Mouse (Mus musculus) heart, adult 2 months (tissue): ENCODE data around the gene Gm37240.

Source experiments
- CTCF ChIP-seq: fragments of 200-600 bp; IDR thresholded peaks from 2 replicates; pipeline ENCODE4 v1.8.1; 2022; ENCODE audit warnings: antibody characterized with exemption, mild to moderate bottlenecking, moderate library complexity
- EP300 ChIP-seq: fragments of 200-500 bp; IDR thresholded peaks from 2 replicates; pipeline ENCODE4 v1.6.1; 2011; ENCODE audit warnings: low read depth, low read length, control low read depth; ENCODE audit not compliant: insufficient read depth
- POLR2A ChIP-seq: fragments of 200-500 bp; IDR thresholded peaks from 2 replicates; pipeline ENCODE4 v1.6.1; 2011; ENCODE audit warnings: mild to moderate bottlenecking, low read depth, low read length, control low read depth; ENCODE audit not compliant: insufficient read depth

DNA sequence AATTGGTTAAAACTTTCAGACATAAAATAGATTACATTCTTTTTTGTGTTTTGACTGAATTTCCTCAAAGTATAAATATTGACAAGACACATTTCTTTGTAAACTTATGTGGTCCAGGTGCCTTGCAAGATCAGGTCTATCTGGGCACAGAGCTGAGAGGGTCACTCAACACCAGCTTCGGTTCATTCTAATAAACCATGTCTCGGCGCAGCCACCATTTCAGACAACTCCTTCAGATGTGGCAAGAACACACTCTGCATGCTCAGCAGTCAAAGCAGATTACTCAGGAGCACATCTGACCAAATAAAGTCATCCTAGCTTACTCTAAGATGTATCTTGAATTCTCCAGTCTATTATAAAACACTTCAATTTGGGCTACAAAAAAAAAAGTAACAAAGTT is 1371.2 kb downstream of the Gm37240 start:
- TF ChIP-seq CTCF (no peak), POLR2A (no peak), EP300 (no peak)
